11 mouse cellular contexts compared by ENCODE assay signal in genomic region chr11:102051541-102051940, GRCm38 (mm10). TPM values are rescaled to one million over a fixed set of nuclear protein-coding genes. Genes with fewer than 3 reads are reported as not detected.
A peak's percentile ranks its signal among the peaks of the same experiment; 100 is the strongest.
DNase-seq lines count a peak whose midpoint lies in the region; ATAC-seq and TF ChIP-seq lines count a peak whose summit lies in the region.
"Had no signal": no experiment of that assay in that cellular context is flagged by ENCODE, and none has a peak within 500 bp of the region (broad histone marks: within the 10 kb centered on the region; RNA-seq: fewer than 3 reads in every experiment).

No protein-coding gene starts in this region.

- TF ChIP-seq POLR2A in spleen, adult 2 months (IDR thresholded peaks at IDR 0.05; ENCODE audit: low read depth, low read length), result no peak

- no peaks in the 10 kb centered on the region; the same call in 1 of the 2 replicates for H3K4me1 ChIP-seq in spleen, adult 2 months (ENCODE audit: control insufficient read depth, insufficient read depth, insufficient read length)
- H3K4me1 ChIP-seq in liver, embryonic 16.5 days (ENCODE audit: control insufficient read depth, low read depth, low read length), result no peaks in the 10 kb centered on the region

- H3K27me3 ChIP-seq in spleen, adult 2 months (ENCODE audit: control insufficient read depth, insufficient read depth, low read length), result no peaks in the 10 kb centered on the region
- peaks cover 2% of the 10 kb centered on the region; the same call in 1 of the 2 replicates for H3K27me3 ChIP-seq in liver, embryonic 16.5 days (ENCODE audit: control insufficient read depth, insufficient read depth, low read depth, low read length)

- no peak overlapping the region for H3K4me2 ChIP-seq in liver, embryonic 16.5 days (ENCODE audit: low read depth, low read length)

- TF ChIP-seq CTCF in spleen, adult 2 months (IDR thresholded peaks at IDR 0.05; ENCODE audit: extremely low read depth, insufficient read depth, insufficient read length, insufficient replicate concordance), result no peak

- 0 out of 2 replicates have a peak, but pooled peaks have one; percentile 35 for ATAC-seq in liver, embryonic 16.5 days (ENCODE audit: low read depth)

- no peaks in the 10 kb centered on the region for H3K9me3 ChIP-seq in liver, embryonic 16.5 days (replicated peaks; ENCODE audit: control insufficient read depth, low read length)

- peak overlapping the region; percentile 75 for H3K27ac ChIP-seq in spleen, adult 2 months (ENCODE audit: insufficient read depth, low read length)
- H3K27ac ChIP-seq in liver, embryonic 16.5 days (ENCODE audit: low read length), result peak overlapping the region; percentile 58; the same call in 1 of the 2 replicates

- DNase-seq in spleen, adult 2 months (ENCODE audit: low read depth in 1 of 2, low spot score in 2 of 2), result no peak
- DNase-seq in spleen, postnatal 4 days (ENCODE audit: low spot score in 2 of 2), result no peak
- peak; percentile 75 to 83 for DNase-seq in heart, postnatal 10 days
- peak; percentile 60 for DNase-seq in testis, postnatal 14 days (ENCODE audit: low spot score)
- DNase-seq in B cell, adult 2 months, result no peak
- no peak for DNase-seq in cerebellum, adult 11 months
- no peak for DNase-seq in cerebellum, adult 9-10 months

- WGBS in spleen, adult 2 months, result 80% methylated on average over 4 of the region's 4 CpGs
- 50% methylated on average over 4 of the region's 4 CpGs for WGBS in liver, embryonic 16.5 days (ENCODE audit: insufficient replicate concordance)

- H3K36me3 ChIP-seq in spleen, adult 2 months (ENCODE audit: control insufficient read depth, insufficient read depth, low read length), result no peaks in the 10 kb centered on the region
- H3K36me3 ChIP-seq in liver, embryonic 16.5 days (ENCODE audit: control insufficient read depth, insufficient read depth), result no peaks in the 10 kb centered on the region

- intact Hi-C loops in heart, postnatal 10 days (cut with DNase I), result no loop called here

- H3K9ac ChIP-seq in liver, embryonic 16.5 days (ENCODE audit: low read depth, low read length), result no peak overlapping the region

- H3K4me3 ChIP-seq in spleen, adult 2 months (ENCODE audit: extremely low read depth, insufficient read depth, insufficient read length), result no peak overlapping the region
- no peak overlapping the region for H3K4me3 ChIP-seq in liver, embryonic 16.5 days (ENCODE audit: low read depth, low read length)

RNA-seq across cellular contexts. Expression of gene Cd300lg, which starts 10.2 kb away (rescaled TPM):
- polyA plus RNA-seq in spleen, adult 2 months (2012; rRNA removed), result 12.3 and 12.8 TPM in 2 replicates
- total RNA-seq in heart, postnatal 10 days (2021), result 10 to 100 TPM; 64.4 to 75.9 TPM
- 0.68 and 0.87 TPM in 2 replicates for polyA plus RNA-seq in liver, embryonic 16.5 days (2015; fragmentation: Nextera tagmentation; extraction: Ambion mirVana)

RNA-seq across cellular contexts. Expression of gene Mpp3, which starts 23.3 kb away (rescaled TPM):
- polyA plus RNA-seq in spleen, adult 2 months (2012; rRNA removed), result 2.1 and 2.7 TPM in 2 replicates
- total RNA-seq in heart, postnatal 10 days (2021), result 1 to 10 TPM; 5.5 to 7.4 TPM
- 0.28 and 0.76 TPM in 2 replicates for polyA plus RNA-seq in liver, embryonic 16.5 days (2015; fragmentation: Nextera tagmentation; extraction: Ambion mirVana)
- total RNA-seq: megakaryocyte progenitor cell, adult 5-6 weeks had no signal

RNA-seq across cellular contexts. Expression of gene Mpp2, which starts 36.8 kb away (rescaled TPM):
- polyA plus RNA-seq in spleen, adult 2 months (2012; rRNA removed), result 7.5 TPM in 2 replicates
- total RNA-seq in heart, postnatal 10 days (2021), result 1 to 10 TPM; 4.0 to 4.1 TPM
- polyA plus RNA-seq in liver, embryonic 16.5 days (2015; fragmentation: Nextera tagmentation; extraction: Ambion mirVana), result 9.2 and 11.1 TPM in 2 replicates

RNA-seq across cellular contexts. Expression of gene Ppy, which starts 49.6 kb away (rescaled TPM):
- 0.29 and 0.50 TPM in 2 replicates for polyA plus RNA-seq in spleen, adult 2 months (2012; rRNA removed)
- not detected for total RNA-seq in heart, postnatal 10 days (2021)
- 0.32 TPM in 1 of 2 replicates, not detected in the other for polyA plus RNA-seq in liver, embryonic 16.5 days (2015; fragmentation: Nextera tagmentation; extraction: Ambion mirVana)
- total RNA-seq: megakaryocyte progenitor cell, adult 5-6 weeks had no signal
- polyA plus RNA-seq: brain, embryonic 14.5 days; embryonic facial prominence, embryonic 14.5 days had no signal

RNA-seq across cellular contexts. Expression of gene Pyy, which starts 56.1 kb away (rescaled TPM):
- polyA plus RNA-seq in spleen, adult 2 months (2012; rRNA removed), result 0.72 TPM in 1 of 2 replicates, not detected in the other
- total RNA-seq in heart, postnatal 10 days (2021), result not detected
- 1.1 TPM in 1 of 2 replicates, not detected in the other for polyA plus RNA-seq in liver, embryonic 16.5 days (2015; fragmentation: Nextera tagmentation; extraction: Ambion mirVana)
- total RNA-seq: megakaryocyte progenitor cell, adult 5-6 weeks had no signal

Comparison
In these comparisons a context has a peak if more than half of its experiments do, and no peak if none do; other contexts are left out.
1. DNase-seq: peak in heart, postnatal 10 days (2 of 2) and testis, postnatal 14 days (single experiment); none in spleen, adult 2 months (0 of 2), spleen, postnatal 4 days (0 of 2), B cell, adult 2 months (0 of 2), cerebellum, adult 11 months (single experiment) and cerebellum, adult 9-10 months (single experiment).